Mouse (Mus musculus): ENCODE data around the gene Vezf1. TPM values are rescaled to one million over a fixed set of nuclear protein-coding genes. Genes with fewer than 3 reads are reported as not detected.

Vezf1 gene
- polyA plus RNA-seq, 1 experiment = 58.4 TPM

DNA sequence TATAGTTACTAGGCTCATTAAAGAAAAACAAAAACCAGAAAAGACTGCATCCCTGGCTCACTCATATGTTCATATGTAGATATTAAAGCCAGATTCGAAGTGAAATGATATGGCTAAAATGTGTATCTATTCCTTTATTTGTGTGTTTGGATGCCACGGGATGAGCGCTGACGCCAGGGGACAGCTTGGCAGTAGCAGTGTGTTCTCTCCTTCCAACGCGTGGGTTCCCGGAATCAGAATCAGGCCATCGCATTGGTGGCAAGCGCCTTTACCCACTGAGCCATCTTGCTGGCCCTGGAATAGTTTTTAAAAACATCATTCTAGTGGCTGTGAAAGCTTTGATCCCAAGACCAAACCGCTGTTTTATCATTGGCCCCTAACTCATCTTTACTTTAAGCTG, 61.9 kb downstream of the Vezf1 start:
- no peak for TF ChIP-seq POLR2A (IDR thresholded peaks at IDR 0.05; ENCODE audit: borderline replicate concordance, extremely low read depth, insufficient read depth, insufficient read length, poor library complexity, severe bottlenecking)
- no peak for TF ChIP-seq CTCF (IDR thresholded peaks at IDR 0.05; ENCODE audit: borderline replicate concordance, extremely low read depth, insufficient read depth, insufficient read length)
- DNase-seq (ENCODE audit: low read depth) = no peak

GRCm38 (mm10) chr11:88131847-88132246, 63.8 kb downstream of the Vezf1 start:
- no peak for TF ChIP-seq CTCF (IDR thresholded peaks at IDR 0.05; ENCODE audit: borderline replicate concordance, extremely low read depth, insufficient read depth, insufficient read length)
- no peak for TF ChIP-seq POLR2A (IDR thresholded peaks at IDR 0.05; ENCODE audit: borderline replicate concordance, extremely low read depth, insufficient read depth, insufficient read length, poor library complexity, severe bottlenecking)
- no peak for DNase-seq (ENCODE audit: low read depth)

Other genes with a start within 250 kb of the Vezf1 start
- gene Lpo, start 240.0 kb upstream of the Vezf1 start, polyA plus RNA-seq (2012; rRNA removed) = 0.33 and 0.63 TPM in 2 replicates
- gene Mks1, start 215.1 kb upstream of the Vezf1 start, polyA plus RNA-seq (2012; rRNA removed) = 21.1 and 29.7 TPM in 2 replicates
- 0.10 and 0.35 TPM in 2 replicates for gene Epx, start 192.7 kb upstream of the Vezf1 start, polyA plus RNA-seq (2012; rRNA removed)
- gene Olfr462, start 176.0 kb upstream of the Vezf1 start, polyA plus RNA-seq (2012; rRNA removed) = 0.01 TPM in 1 of 2 replicates, not detected in the other
- 0.05 TPM in 1 of 2 replicates, not detected in the other for gene Olfr463, start 170.9 kb upstream of the Vezf1 start, polyA plus RNA-seq (2012; rRNA removed)
- gene Olfr464, start 147.3 kb upstream of the Vezf1 start, polyA plus RNA-seq (2012; rRNA removed) = 0.18 TPM in 1 of 2 replicates, not detected in the other
- gene Dynll2, start 80.7 kb upstream of the Vezf1 start, polyA plus RNA-seq (2012; rRNA removed) = 227 and 321 TPM in 2 replicates
- gene Srsf1, start 20.9 kb upstream of the Vezf1 start, polyA plus RNA-seq (2012; rRNA removed) = 456 and 624 TPM in 2 replicates
- gene Cuedc1, start 29.8 kb downstream of the Vezf1 start, polyA plus RNA-seq (2012; rRNA removed) = 33.1 and 53.2 TPM in 2 replicates
- gene Mrps23, start 136.1 kb downstream of the Vezf1 start, polyA plus RNA-seq (2012; rRNA removed) = 74.9 and 79.0 TPM in 2 replicates
- gene Ccdc182, start 225.8 kb downstream of the Vezf1 start, polyA plus RNA-seq (2012; rRNA removed) = 0.20 and 0.30 TPM in 2 replicates